Mouse (Mus musculus): ENCODE measurements around the gene Slc27a4.

The Slc27a4 gene

GRCm38 (mm10) chr2:29820025-29820817, 17.8 kb downstream of the Slc27a4 start, which contains the start of gene Urm1:
Gene Urm1 (plus strand): TSS chr2:29820075.
- peak; percentile 63 to 77 for DNase-seq

DNA sequence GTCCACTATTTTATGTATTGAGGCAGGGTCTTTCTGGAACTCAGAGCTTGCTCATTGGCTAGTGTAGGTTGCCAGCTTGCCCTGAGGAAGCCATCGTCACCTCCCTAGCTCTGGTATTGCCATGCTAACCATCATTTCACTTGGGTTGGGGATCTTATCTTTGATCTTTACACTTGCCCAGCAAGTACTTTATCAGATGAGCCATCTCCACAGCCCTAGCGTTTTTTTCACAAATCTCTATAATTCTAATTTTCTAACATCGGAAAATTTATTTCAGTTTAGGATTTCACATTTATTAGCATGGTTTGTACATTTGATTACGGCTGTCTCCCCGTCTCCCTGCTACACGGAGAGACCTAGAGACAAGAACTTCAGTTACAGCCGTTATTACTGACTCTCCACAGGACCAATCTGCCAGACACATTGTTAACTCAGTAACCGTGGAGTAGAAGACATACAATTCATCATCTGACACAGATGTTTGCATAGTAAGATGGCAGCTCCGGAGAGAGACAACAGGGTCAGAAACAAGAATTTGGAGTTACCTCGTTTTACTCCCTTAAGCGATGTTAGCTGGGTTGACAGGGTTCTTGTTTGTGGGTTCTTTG, 24.0 kb downstream of the Slc27a4 start:
- no peak for DNase-seq

GRCm38 (mm10) chr2:29826926-29827708, 24.7 kb downstream of the Slc27a4 start:
- DNase-seq: peak; percentile 98

- no peak for DNase-seq
Measured at GRCm38 (mm10) chr2:29827709-29828024, 25.2 kb downstream of the Slc27a4 start.

- DNase-seq: no peak
Measured at GRCm38 (mm10) chr2:29831106-29831505, 28.7 kb downstream of the Slc27a4 start.

DNA sequence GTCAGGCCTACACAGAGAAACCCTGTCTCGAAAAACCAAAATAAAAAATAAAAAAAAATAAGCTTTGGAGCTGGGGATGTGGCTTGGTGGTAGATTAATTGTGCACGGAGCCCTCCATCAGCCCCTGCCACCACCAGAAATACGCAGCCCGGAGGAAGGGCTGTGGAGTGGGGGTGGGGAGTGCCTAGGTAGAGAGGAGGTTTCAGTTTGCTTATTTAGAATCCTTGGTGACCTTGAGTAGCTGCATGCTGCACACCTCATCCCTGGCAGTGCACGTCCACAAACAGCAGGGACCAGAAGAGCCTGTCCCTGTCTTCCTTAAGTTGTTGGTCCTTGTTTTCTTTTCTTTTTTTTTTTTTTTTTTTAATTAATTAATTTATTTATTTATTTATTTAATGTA, 31.4 kb downstream of the Slc27a4 start:
- no peak for DNase-seq

GRCm38 (mm10) chr2:29835391-29835899, 33.0 kb downstream of the Slc27a4 start:
- DNase-seq: peak; percentile 23 to 40

- no peak for DNase-seq
Measured at GRCm38 (mm10) chr2:29839460-29839859, 37.0 kb downstream of the Slc27a4 start.

- DNase-seq: no peak
Measured at GRCm38 (mm10) chr2:29843231-29844105, 41.0 kb downstream of the Slc27a4 start.

DNA sequence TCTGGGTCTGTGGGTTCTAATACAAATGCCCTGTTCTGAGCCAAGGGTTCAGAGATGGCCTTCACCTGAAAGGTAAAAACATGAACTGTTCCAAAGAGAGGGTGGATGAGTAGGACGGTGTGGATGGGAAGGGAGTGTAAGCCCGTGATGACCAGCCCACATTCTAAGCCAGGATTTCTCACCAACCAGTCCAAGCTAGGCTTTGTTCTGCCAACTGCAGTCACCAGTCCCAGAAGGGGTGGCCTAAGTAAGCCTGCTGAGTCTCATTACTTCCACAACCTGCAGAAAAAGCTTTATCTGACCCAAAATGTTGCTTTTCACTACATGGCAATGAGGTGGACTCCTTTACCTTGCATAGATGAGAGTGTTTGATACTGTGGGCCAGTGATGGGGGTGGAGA, 41.7 kb downstream of the Slc27a4 start:
- no peak for DNase-seq

DNA sequence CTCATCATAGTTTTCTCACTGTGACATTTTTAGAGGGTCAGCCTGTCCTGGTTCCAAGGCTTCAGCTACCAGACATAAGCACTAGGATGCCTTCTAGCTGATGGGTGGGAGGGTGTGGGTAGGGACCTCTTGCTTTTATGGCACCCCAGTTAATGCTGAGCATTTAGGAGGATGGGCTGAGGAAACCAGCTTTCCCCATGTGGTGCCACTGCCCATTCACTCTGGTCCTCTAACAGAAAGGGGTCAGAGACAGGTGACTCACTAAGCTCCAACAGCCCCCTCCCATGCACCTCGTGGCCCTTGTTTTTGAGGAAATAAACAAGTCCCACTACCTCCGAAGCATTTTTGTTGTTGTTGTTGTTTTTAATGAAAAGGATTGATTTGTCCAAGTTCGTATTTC, 42.2 kb downstream of the Slc27a4 start:
- no peak for DNase-seq

DNA sequence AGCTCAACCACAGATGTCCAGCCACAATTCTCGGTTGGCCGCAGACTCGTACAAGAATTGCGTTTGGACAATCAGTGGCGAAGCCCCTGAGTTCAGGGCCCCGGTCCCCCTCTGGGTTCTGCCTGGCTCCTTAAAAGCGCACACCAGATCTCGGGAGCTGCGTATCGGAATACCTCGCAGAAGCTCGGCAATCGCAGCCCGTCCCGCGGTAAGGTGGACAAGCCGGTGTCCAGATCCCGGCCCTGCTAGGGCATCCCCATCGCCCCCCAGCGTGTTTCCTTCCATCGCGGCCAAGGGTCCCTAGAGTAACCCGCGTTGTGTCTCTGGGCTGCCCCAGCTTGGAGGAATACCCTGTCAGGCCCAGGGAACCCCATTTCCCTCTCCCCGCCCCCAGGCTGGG, 43.2 kb downstream of the Slc27a4 start:
- no peak for DNase-seq

- DNase-seq: peak; percentile 41 to 45
Measured at GRCm38 (mm10) chr2:29846061-29846853, 43.8 kb downstream of the Slc27a4 start.

DNA sequence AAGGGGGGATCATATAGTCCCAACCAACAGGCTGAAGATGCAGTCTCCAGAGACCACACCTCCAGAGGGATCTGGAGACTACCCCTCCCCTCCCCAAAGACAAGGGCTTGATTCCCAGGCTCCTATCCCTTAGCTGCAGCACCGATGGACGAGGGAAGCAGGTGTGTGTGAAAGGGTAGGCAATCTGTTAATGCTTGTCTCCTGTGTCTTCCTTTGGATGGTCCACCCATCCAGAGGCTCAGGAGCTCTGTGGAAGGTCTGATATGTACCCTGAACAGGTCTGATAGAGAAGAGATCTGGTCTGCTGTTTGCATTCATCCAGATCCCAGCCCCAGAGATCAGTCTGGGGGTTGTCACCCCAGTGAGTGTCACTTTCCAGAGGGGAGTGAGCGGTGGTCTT, 44.5 kb downstream of the Slc27a4 start:
- DNase-seq: no peak

- DNase-seq: no peak
Measured at GRCm38 (mm10) chr2:29849041-29849440, 46.6 kb downstream of the Slc27a4 start.

DNA sequence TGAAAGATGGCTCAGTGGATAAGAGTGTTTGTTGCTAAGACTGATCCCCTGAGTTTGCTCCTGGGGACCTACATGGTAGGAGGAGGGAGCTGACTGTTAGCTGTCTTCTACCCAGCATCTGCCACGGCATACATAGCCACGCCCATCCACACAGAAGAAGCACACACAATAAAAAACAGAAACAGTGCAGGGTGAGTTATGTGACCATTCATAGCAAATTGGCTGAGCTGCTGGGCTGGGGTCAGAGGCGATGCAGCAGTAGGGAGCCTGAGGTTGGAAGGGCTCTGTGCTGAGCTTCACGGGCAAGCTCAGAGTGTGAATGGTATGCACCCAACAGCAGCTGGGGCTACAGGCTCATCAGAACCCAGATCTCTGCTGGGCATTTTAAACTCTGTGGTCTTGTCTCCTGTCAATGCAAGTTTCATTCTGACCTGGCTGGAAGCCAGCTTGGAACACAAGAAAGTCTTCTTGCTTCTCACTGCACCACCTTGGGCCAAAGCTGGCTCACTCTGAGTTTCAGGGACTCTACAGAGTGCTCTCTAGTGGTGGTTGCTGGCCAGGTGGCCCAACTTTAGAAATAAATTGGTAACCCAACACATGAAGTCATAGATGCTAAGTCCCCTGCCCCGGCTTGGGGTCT, 47.5 kb downstream of the Slc27a4 start:
- DNase-seq: no peak

- DNase-seq: no peak
Measured at GRCm38 (mm10) chr2:29852957-29853485, 50.6 kb downstream of the Slc27a4 start.

DNA sequence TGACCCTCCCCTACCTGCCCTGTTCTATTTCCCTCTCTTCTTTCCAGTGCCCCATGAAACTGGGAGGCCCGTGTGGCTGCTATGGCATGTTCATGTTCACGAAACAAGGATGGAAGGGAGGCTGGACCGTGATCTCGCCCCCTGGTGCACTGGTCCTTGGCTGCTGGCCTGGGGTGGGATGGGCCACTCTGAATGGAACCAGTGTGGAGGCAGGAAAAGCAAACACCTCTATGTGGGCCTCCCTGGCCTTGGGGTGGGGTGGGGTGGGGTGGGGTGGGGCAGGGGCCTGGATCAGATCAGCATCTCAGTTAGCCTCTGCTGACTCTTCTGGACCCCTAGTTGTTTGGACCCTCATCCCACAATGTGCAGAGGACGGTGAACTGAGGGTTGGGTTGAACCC, 51.3 kb downstream of the Slc27a4 start:
- no peak for DNase-seq

GRCm38 (mm10) chr2:29855585-29856210, 53.3 kb downstream of the Slc27a4 start:
- DNase-seq: no peak

Data from kidney, postnatal 36 days (tissue).